Mouse (Mus musculus): ENCODE data around the gene Lpar1. TPM values are rescaled to one million over a fixed set of nuclear protein-coding genes. Genes with fewer than 3 reads are reported as not detected.

Lpar1 gene
- polyA plus RNA-seq, 1 experiment = 25.1 TPM

Other genes starting within 250 kb of the Lpar1 start
- 0.38 and 0.40 TPM in 2 replicates for gene Olfr267, start 233.8 kb upstream of the Lpar1 start, polyA plus RNA-seq (2012; rRNA removed)

Measured in frontal cortex, adult 2 months (tissue).